Mouse (Mus musculus): ENCODE data around the gene Zfp524. TPM values are rescaled to one million over a fixed set of nuclear protein-coding genes. Genes with fewer than 3 reads are reported as not detected.
"Not testable (repeated sequence)": the region's sequence is repeated elsewhere in the genome, so short reads cannot be mapped to it uniquely, and the experiment has no call there.

Zfp524 gene
- polyA plus RNA-seq, 1 experiment from 2014 or later, result 12.0 TPM

- no peak overlapping the region for H3K4me3 ChIP-seq
- H3K36me3 ChIP-seq, result peaks cover 21% of the 10 kb centered on the region
- no peak for ATAC-seq (ENCODE audit: insufficient number of reproducible peaks, insufficient read depth, low FRiP score, low TSS enrichment, low read depth)
- WGBS, result 90% methylated on average over 16 of the region's 16 CpGs
- no peak overlapping the region for H3K27ac ChIP-seq
- H3K4me2 ChIP-seq, result no peak overlapping the region
- H3K9ac ChIP-seq, result no peak overlapping the region
- H3K27me3 ChIP-seq, result no peaks in the 10 kb centered on the region
- peaks cover 28% of the 10 kb centered on the region for H3K4me1 ChIP-seq
- H3K9me3 ChIP-seq, result no peaks in the 10 kb centered on the region
Measured at GRCm38 (mm10) chr7:5017352-5017751, 3.1 kb downstream of the Zfp524 start.

- Histone ChIP-seq H3K4me3 (no peak overlapping the region), H3K9ac (no peak overlapping the region), H3K4me1 (peaks cover 31% of the 10 kb centered on the region), H3K27me3 (no peaks in the 10 kb centered on the region), H3K4me2 (no peak overlapping the region), H3K27ac (no peak overlapping the region), H3K9me3 (no peaks in the 10 kb centered on the region), H3K36me3 (peaks cover 21% of the 10 kb centered on the region)
- WGBS, result 95% methylated on average over 21 of the region's 21 CpGs
- ATAC-seq (ENCODE audit: insufficient number of reproducible peaks, insufficient read depth, low FRiP score, low TSS enrichment, low read depth), result no peak
Measured at GRCm38 (mm10) chr7:5017931-5018330, 3.7 kb downstream of the Zfp524 start.

DNA sequence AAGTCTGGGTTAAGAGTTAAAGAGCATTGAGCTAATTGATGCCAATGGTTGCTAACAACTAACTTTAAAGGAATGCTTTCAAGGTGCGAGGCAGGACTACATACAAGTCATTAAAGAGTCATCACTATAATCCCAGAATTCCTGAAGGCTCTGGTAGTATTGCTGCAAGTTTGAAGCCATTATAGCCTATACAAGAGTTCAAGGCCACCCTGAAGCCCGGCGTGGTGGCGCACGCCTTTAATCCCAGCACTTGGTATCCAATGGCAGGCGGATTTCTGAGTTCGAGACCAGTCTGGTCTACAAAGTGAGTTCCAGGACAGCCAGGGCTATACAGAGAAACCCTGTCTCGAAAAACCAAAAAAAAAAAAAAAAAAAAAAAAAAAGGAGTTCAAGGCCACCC is 5.4 kb downstream of the Zfp524 start:
- ATAC-seq (ENCODE audit: insufficient number of reproducible peaks, insufficient read depth, low FRiP score, low TSS enrichment, low read depth); H3K9me3 ChIP-seq; H3K27me3 ChIP-seq: not testable (repeated sequence)
- peak overlapping the region; percentile 79 for H3K4me3 ChIP-seq
- 26% methylated on average over 8 of the region's 8 CpGs for WGBS
- peaks cover 27% of the 10 kb centered on the region for H3K4me1 ChIP-seq
- H3K9ac ChIP-seq, result peak overlapping the region; percentile 97
- H3K36me3 ChIP-seq, result peaks cover 37% of the 10 kb centered on the region
- peak overlapping the region; percentile 97 for H3K27ac ChIP-seq
- H3K4me2 ChIP-seq, result peak overlapping the region; percentile 84

DNA sequence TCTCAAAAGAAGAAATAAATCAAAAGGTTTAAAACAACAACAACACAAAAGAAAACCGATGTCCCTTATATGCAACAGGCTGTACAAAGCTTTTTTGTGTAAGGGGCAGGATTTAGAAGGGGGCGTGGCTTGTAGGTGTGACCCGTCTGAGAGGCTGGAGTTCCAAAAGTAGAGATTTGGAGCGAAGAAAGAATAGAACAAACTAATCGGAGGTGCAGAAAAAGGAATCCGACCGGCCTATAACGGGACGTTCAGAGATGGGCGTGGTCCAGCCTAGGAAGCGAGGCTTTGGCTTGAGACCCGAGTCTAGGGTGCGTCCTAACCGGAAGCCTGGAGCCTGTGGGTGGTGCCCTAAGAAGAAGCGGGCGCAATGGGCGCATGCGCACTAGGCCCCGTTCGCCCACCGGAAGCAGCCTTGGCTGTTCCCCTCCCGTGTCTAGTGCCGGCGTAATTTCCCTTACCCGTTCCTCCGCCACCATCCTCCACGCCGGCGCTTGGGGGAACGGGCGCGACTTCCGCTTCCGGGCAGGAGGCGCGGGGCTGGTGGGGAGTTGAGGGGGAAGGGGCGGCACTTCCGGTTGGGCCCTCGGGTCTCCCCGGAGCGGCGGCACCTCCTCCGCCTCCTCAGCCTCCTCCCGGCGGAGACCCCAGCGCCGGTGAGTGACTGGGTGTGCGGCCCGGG is 5.9 kb downstream of the Zfp524 start, which contains the start of the genes Zfp865 and Ccdc106:
Zfp865 (plus strand) TSS at position 377 of the 682 bp plus-strand sequence.
Ccdc106 (plus strand) TSS at position 554 of the 682 bp plus-strand sequence.
- Histone ChIP-seq H3K4me2 (peak within 1 kb of the TSS; percentile 84), H3K27ac (peak within 1 kb of the TSS; percentile 97), H3K4me1 (peaks cover 27% of the 10 kb centered on the region), H3K36me3 (peaks cover 43% of the 10 kb centered on the region), H3K27me3 (no peaks in the 10 kb centered on the region), H3K4me3 (peak within 1 kb of the TSS; percentile 79), H3K9ac (peak within 1 kb of the TSS; percentile 97), H3K9me3 (no peaks in the 10 kb centered on the region)
- ATAC-seq (ENCODE audit: insufficient number of reproducible peaks, insufficient read depth, low FRiP score, low TSS enrichment, low read depth), result peak; percentile 84
- under 1% methylated on average over 49 of the region's 49 CpGs for WGBS

DNA sequence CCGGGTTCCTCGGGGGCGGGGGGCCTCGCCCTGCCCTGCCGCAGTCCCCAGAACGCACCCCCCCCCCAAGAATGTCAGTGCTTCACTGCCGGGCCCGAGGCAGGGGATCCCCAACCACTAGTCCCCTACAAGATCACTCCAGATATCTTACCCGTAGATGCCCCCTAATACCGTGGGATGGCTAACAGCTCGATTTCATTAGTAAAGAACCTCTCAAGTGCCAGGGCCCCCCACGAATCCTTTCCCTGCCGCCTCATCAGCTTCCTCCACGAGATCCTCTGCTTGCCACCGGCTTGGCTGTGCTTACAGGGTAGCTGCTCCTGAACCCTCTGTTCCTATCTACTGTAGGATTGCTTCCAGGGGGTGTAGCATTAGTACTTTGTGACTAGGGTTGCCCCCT is 6.5 kb downstream of the Zfp524 start:
- Histone ChIP-seq H3K4me1 (peaks cover 27% of the 10 kb centered on the region), H3K9me3 (no peaks in the 10 kb centered on the region), H3K36me3 (peaks cover 48% of the 10 kb centered on the region), H3K27ac (peak overlapping the region; percentile 97), H3K27me3 (no peaks in the 10 kb centered on the region), H3K4me2 (peak overlapping the region; percentile 84), H3K4me3 (peak overlapping the region; percentile 79), H3K9ac (peak overlapping the region; percentile 97)
- ATAC-seq (ENCODE audit: insufficient number of reproducible peaks, insufficient read depth, low FRiP score, low TSS enrichment, low read depth), result no peak; the same call in 1 of the 2 replicates
- 1% methylated on average over 14 of the region's 15 CpGs for WGBS

DNA sequence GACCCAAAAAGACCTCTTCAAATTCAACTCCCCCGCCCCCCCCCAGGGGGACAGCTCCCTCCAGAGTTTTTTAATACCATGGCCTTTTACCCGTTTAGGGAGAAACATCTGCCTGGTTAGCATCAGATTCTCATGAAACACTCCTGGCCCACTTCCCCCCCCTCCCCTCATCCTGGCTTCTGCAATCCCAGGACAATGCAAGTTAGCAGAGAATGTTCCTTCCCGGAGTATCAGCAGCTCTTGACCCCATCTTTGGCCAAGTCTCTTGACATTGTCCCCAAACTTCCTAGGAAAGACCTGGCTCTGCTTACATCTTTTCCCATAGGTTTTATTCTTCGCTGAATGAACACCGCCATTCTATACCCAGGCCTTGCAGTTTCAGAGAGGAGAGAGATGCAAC is 7.0 kb downstream of the Zfp524 start:
- Histone ChIP-seq H3K27ac (peak overlapping the region; percentile 97), H3K36me3 (peaks cover 53% of the 10 kb centered on the region), H3K9ac (peak overlapping the region; percentile 97), H3K27me3 (no peaks in the 10 kb centered on the region), H3K4me3 (peak overlapping the region; percentile 79), H3K4me2 (peak overlapping the region; percentile 84), H3K9me3 (no peaks in the 10 kb centered on the region), H3K4me1 (peaks cover 22% of the 10 kb centered on the region)
- 43% methylated on average over 5 of the region's 5 CpGs for WGBS
- ATAC-seq (ENCODE audit: insufficient number of reproducible peaks, insufficient read depth, low FRiP score, low TSS enrichment, low read depth), result no peak

DNA sequence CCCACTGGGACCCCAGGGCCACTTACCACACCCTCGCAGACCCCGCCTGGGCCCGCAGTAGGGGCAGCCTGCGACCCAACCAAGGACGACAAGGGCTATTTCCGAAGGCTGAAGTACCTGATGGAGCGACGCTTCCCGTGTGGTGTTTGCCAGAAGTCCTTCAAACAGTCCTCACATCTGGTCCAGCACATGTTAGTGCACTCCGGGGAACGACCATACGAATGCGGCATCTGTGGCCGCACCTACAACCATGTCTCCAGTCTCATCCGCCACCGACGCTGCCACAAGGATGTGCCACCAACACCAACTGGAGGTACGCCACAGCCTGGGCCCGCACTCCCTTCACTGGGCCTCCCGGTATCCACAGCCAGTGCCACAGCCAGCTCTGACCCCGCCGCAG is 15.3 kb downstream of the Zfp524 start:
- Histone ChIP-seq H3K27ac (no peak overlapping the region), H3K4me3 (peak overlapping the region; percentile 16), H3K36me3 (peaks cover 98% of the 10 kb centered on the region), H3K4me1 (no peaks in the 10 kb centered on the region), H3K9ac (no peak overlapping the region), H3K4me2 (no peak overlapping the region), H3K27me3 (no peaks in the 10 kb centered on the region), H3K9me3 (peaks cover 41% of the 10 kb centered on the region)
- 97% methylated on average over 22 of the region's 22 CpGs for WGBS
- no peak for ATAC-seq (ENCODE audit: insufficient number of reproducible peaks, insufficient read depth, low FRiP score, low TSS enrichment, low read depth)

- H3K4me2 ChIP-seq, result no peak overlapping the region
- WGBS, result 94% methylated on average over 21 of the region's 21 CpGs
- ATAC-seq (ENCODE audit: insufficient number of reproducible peaks, insufficient read depth, low FRiP score, low TSS enrichment, low read depth), result no peak
- peaks cover 41% of the 10 kb centered on the region for H3K9me3 ChIP-seq
- no peak overlapping the region for H3K9ac ChIP-seq
- no peaks in the 10 kb centered on the region for H3K27me3 ChIP-seq
- no peak overlapping the region for H3K27ac ChIP-seq
- peaks cover 98% of the 10 kb centered on the region for H3K36me3 ChIP-seq
- no peaks in the 10 kb centered on the region for H3K4me1 ChIP-seq
- H3K4me3 ChIP-seq, result peak overlapping the region; percentile 16
Measured at GRCm38 (mm10) chr7:5029946-5030345, 15.7 kb downstream of the Zfp524 start.

- H3K4me1 ChIP-seq, result no peaks in the 10 kb centered on the region
- ATAC-seq (ENCODE audit: insufficient number of reproducible peaks, insufficient read depth, low FRiP score, low TSS enrichment, low read depth), result no peak
- peaks cover 98% of the 10 kb centered on the region for H3K36me3 ChIP-seq
- no peak overlapping the region for H3K27ac ChIP-seq
- 89% methylated on average over 63 of the region's 63 CpGs for WGBS
- H3K4me3 ChIP-seq, result peak overlapping the region; percentile 16; the same call in 1 of the 2 replicates
- no peak overlapping the region for H3K4me2 ChIP-seq
- H3K27me3 ChIP-seq, result no peaks in the 10 kb centered on the region
- H3K9ac ChIP-seq, result no peak overlapping the region
- H3K9me3 ChIP-seq, result peaks cover 46% of the 10 kb centered on the region
Measured at GRCm38 (mm10) chr7:5030554-5031275, 16.5 kb downstream of the Zfp524 start.

GRCm38 (mm10) chr7:5031496-5031895 is 17.3 kb downstream of the Zfp524 start:
- Histone ChIP-seq H3K9me3 (peaks cover 54% of the 10 kb centered on the region), H3K27ac (no peak overlapping the region), H3K27me3 (no peaks in the 10 kb centered on the region), H3K36me3 (peaks cover 98% of the 10 kb centered on the region), H3K4me3 (no peak overlapping the region), H3K9ac (no peak overlapping the region), H3K4me1 (no peaks in the 10 kb centered on the region), H3K4me2 (no peak overlapping the region)
- 80% methylated on average over 46 of the region's 46 CpGs for WGBS
- ATAC-seq (ENCODE audit: insufficient number of reproducible peaks, insufficient read depth, low FRiP score, low TSS enrichment, low read depth), result no peak

DNA sequence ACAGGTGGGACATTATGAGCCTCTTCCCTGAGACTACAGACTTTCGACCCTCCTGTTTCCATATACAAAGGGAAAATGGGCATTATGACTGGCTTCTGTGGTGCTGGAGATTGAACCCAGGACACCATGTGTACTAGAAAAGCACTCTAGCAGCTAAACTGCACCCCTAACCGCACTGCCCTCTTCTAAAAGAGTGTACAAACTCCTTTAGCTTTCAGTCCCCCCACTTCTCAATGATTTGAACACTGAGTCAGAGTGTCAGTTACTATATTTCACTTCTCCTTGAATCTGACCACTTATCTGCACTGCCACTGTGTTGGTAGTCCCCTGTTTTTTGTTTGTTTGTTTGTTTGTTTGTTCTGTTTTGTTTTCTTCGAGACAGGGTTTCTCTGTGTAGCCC is 19.6 kb downstream of the Zfp524 start, which contains the start of gene 4632433K11Rik:
4632433K11Rik (plus strand) TSS at position 301 of the 400 bp plus-strand sequence.
- no peak for ATAC-seq (ENCODE audit: insufficient number of reproducible peaks, insufficient read depth, low FRiP score, low TSS enrichment, low read depth)
- no peaks in the 10 kb centered on the region for H3K27me3 ChIP-seq
- H3K36me3 ChIP-seq, result peaks cover 82% of the 10 kb centered on the region
- no peak within 1 kb of the TSS for H3K4me2 ChIP-seq
- H3K4me1 ChIP-seq, result peaks cover 6% of the 10 kb centered on the region
- 91% methylated on average over 3 of the region's 3 CpGs for WGBS
- H3K4me3 ChIP-seq, result no peak within 1 kb of the TSS
- H3K9ac ChIP-seq, result no peak within 1 kb of the TSS
- H3K27ac ChIP-seq, result no peak within 1 kb of the TSS
- H3K9me3 ChIP-seq, result peaks cover 53% of the 10 kb centered on the region

DNA sequence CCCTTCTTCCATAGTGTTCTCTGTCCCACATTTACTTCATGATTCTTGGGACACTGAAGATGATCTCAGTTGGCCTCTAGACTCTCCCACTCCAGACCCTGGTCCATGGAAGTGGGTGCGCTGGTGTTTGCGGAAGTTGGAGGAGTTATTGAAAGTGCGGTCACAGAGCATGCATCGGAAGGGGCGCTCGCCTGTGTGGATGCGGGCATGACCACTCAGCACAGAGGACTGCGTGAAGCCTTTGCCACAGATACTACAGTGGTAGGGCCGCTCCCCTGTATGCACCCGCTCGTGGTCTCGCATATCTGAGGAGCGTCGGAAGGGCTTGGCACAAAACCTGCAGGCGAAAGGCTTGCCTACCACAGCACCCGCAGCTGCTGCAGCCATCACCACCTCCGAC is 21.4 kb downstream of the Zfp524 start:
- Histone ChIP-seq H3K36me3 (peaks cover 64% of the 10 kb centered on the region), H3K27ac (no peak overlapping the region), H3K4me1 (peaks cover 9% of the 10 kb centered on the region), H3K9ac (no peak overlapping the region), H3K4me3 (no peak overlapping the region), H3K9me3 (peaks cover 35% of the 10 kb centered on the region), H3K4me2 (no peak overlapping the region), H3K27me3 (no peaks in the 10 kb centered on the region)
- no peak for ATAC-seq (ENCODE audit: insufficient number of reproducible peaks, insufficient read depth, low FRiP score, low TSS enrichment, low read depth)
- 97% methylated on average over 17 of the region's 17 CpGs for WGBS

Data from embryonic facial prominence, embryonic 13.5 days (tissue).